Mouse (Mus musculus) CD4-positive helper T cell, adult 2 months (primary cell): ENCODE results near the gene Gss.

Source experiments
- DNase-seq: peaks from one replicate; pipeline ENCODE4 v3.0.0-alpha.2; 2012; ENCODE audit warnings: low read depth, missing footprints, low spot score

The Gss gene

GRCm38 (mm10) chr2:155592137-155592853 lies at the start of gene Gss:
Gss (minus strand) TSS chr2:155592810.
- DNase-seq: peak; percentile 89

DNA sequence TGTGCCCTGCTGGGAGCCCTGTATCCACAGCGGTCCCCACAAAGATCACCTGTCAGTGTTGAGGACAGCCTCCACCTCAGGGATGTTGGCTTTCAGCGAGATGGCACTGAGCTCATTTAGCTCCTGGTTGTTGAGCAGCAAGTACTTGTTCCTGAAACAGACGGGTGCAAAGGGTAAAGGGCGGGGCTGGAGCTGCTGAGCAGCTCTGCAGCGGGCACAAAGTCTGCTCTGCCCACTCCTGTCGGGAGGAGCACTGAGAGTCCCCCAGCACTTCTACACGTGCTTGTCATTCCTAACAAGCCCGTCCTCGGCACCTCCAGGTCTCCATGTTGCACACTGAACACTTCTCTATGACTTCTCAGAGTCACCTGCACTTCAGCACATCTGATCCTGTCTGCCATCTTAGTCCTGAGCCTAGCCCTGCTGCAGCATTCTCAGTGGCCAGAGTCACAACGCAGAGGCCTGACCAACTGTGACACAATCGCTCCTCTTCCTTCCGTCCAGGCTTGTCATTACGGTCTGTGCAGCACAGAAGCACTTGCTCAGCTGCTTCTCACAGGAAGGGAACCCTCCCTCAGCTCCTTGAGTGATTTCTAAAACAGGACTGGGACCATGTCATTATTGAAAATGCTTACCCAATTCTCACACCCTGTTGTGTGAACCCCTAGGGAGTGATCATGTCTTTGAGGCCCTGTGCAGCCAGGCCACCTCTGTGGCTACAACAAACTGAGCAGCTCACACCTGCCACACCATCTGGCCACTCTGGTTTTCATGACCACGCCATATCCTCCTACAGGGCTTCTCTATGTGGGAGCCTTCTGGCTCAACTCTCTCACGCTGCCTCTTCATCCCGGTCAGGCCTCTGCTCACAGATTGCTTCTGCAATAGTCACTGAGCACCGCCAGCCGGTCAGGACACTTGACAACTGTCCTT lies 49.2 kb upstream of the Gss start:
- DNase-seq: no peak

DNA sequence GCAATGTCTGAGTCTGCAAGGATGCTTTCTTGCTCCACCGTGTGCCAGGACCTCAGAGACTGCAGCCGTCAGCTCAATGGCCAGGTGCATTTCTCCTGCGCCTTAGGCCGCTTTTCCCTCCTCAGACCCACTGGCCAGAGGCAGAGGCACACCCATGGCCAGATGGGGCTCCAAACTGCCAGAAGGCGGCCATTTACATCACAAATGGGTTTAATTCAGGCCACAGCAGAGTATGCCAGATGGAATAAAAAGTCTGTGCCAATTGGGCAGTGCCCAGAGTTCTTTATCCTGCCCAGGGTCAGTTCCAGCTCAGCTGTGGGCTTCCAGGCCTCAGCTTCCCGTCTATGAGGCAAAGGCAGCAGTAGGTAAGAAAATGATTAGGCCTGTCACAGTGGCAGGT lies 48.0 kb upstream of the Gss start:
- no peak for DNase-seq

GRCm38 (mm10) chr2:155637411-155637810 lies 44.8 kb upstream of the Gss start:
- no peak for DNase-seq

DNA sequence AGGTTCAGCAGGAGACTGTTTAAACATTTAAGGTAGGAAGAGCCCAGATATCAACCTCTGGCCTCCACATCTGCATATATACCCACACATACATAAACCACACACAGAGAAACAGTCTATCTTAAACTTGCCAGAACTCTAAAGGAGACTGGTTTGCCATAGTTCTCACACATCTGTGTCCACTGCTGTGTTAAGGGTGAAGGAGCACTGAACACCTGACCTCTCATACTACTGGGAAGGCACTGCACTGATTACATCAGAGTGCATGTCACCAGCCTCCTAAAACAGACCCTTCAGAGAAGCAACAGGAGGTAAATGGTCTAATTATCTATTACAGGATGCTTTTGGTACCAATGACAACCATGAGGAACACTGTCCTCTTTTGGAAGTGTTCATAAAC lies 44.3 kb upstream of the Gss start:
- DNase-seq: no peak

- no peak for DNase-seq
Measured at GRCm38 (mm10) chr2:155635961-155636360, 43.4 kb upstream of the Gss start.

GRCm38 (mm10) chr2:155634562-155634961 lies 42.0 kb upstream of the Gss start:
- DNase-seq: no peak

GRCm38 (mm10) chr2:155633731-155634130 lies 41.1 kb upstream of the Gss start:
- DNase-seq: no peak

- no peak for DNase-seq
Measured at GRCm38 (mm10) chr2:155633121-155633520, 40.5 kb upstream of the Gss start.

GRCm38 (mm10) chr2:155632138-155632936 lies 39.7 kb upstream of the Gss start:
- no peak for DNase-seq

DNA sequence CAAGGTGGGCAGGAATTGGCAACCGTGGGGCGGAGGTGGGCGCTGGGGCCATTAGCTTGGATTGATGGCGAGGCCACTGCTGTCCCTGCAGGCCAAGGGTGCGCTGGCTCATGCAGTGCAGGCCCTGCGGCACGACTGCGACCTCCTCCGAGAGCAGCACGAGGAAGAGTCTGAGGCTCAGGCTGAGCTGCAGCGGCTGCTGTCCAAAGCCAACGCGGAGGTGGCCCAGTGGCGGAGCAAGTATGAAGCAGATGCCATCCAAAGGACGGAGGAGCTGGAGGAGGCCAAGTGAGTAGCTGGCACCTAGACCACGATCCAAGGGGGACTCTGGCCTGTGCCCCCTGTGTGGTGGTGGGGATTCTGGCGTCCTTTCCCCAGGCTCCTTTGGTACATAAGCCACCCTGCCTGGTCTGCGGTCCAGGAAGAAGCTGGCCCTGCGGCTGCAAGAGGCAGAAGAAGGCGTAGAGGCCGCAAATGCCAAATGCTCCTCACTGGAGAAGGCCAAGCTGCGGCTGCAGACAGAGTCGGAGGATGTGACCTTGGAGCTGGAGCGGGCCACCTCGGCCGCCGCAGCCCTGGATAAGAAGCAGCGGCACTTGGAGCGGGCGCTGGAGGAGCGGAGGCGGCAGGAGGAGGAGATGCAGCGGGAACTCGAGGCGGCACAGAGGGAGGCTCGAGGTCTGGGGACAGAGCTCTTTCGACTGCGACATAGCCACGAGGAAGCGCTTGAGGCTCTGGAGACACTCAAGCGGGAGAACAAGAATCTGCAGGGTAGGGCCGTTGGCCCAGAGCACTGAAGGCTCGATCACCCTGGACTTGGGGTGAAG lies 38.2 kb upstream of the Gss start:
- DNase-seq: no peak

- no peak for DNase-seq
Measured at GRCm38 (mm10) chr2:155630153-155630552, 37.5 kb upstream of the Gss start.

GRCm38 (mm10) chr2:155629231-155629661 lies 36.6 kb upstream of the Gss start:
- no peak for DNase-seq

DNA sequence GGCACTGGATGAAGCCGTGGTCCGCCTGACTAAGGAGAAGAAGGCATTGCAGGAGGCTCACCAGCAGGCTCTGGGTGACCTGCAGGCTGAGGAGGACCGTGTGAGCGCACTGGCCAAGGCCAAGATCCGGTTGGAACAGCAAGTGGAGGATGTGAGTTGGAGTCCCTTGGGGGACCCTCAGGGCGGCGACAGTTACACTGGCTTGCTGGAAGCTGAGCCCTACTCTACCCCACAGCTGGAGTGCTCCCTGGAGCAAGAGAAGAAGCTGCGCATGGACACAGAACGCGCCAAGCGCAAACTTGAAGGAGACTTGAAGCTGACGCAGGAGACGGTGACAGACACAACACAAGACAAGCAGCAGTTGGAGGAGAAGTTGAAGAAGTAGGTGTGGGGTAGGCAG lies 35.9 kb upstream of the Gss start:
- DNase-seq: no peak

GRCm38 (mm10) chr2:155628112-155628511 lies 35.5 kb upstream of the Gss start:
- DNase-seq: no peak

GRCm38 (mm10) chr2:155627030-155627738 lies 34.6 kb upstream of the Gss start:
- DNase-seq: peak; percentile 75

DNA sequence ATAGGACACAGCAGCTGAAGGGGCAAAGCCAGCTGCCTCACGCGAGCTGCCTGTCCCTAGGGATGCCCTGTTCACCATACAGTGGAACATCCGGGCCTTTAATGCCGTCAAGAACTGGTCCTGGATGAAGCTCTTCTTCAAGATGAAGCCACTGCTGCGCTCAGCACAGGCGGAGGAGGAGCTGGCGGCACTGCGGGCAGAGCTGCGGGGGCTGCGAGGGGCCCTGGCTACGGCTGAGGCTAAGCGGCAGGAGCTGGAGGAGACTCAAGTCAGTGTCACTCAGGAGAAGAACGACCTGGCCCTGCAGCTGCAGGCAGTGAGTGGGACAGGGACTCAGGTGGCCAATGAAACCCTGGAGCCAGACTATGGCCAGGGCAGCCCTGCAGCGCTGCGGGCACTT lies 33.7 kb upstream of the Gss start:
- no peak for DNase-seq

DNA sequence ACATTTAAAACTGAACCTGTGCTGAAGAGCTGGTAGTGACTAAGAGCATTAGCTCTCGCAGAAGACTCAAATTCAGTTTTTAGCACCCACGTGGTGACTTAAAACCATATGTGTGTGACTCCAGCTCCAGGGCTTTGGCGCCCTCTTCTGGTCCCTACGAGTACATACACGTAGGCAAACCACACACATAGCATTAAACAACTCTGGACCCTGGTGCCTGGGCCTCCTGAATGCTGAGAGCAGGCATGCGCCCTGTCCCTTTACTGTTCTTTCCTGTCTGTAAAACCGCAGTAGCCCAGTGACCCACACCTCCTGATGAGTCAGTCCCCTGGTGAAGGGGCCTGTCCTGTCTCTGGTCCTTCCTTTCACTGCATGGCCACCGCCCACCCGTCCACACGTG lies 32.1 kb upstream of the Gss start:
- DNase-seq: peak; percentile 61

DNA sequence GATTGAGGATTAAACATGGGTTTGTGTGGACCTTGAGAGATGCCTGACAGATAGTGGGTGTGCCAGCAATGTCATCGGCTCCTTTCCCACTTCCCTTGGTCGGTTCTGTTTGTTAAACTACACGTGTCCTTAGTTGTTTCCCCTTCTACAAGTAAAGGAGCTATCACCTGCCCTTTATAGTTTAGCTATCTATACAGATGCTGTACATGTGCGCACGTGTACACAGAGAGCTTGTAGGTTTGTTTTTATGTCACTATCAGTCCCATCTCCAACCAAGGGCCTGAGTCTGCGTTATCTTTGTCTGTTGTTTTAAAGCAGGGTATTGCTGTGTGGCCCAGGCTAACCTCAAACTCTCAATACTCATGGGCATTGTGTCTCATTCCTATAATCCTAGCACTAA lies 31.4 kb upstream of the Gss start:
- no peak for DNase-seq

DNA sequence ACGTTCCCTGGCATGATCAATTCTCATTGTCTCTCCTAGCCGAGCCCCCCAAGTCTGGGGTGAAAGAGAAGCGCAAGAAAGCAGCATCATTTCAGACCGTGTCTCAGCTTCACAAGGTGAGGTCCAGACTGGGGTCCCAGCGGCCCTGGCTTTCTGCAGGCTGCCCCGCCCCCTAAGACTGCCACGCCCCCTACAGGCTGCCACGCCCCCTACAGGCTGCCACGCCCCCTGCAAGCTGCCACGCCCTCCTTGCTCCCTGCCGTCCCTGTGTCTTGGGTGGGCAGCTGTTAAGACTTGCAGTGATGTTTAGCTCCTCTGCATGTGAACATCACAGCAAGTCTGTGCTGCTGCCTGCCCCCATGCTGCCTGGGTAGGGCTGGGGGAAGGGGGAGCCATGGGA lies 30.0 kb upstream of the Gss start:
- no peak for DNase-seq
